Mouse (Mus musculus) midbrain, embryonic 11.5 days (tissue): ENCODE results near the gene Sobp. TPM values are rescaled to one million over a fixed set of nuclear protein-coding genes. Genes with fewer than 3 reads are reported as not detected.

Experiments
- ATAC-seq: fragments of 200-750 bp; cut with Nextera tagmentation; 2 replicates; pipeline ENCODE4 v1.8.0; 2017; ENCODE audit warnings: moderate TSS enrichment, moderate library complexity; ENCODE audit not compliant: low FRiP score
- DNase-seq: peaks from one replicate; pipeline ENCODE4 v3.0.0; 2015; ENCODE audit warnings: low spot score; ENCODE audit errors: missing footprints
- H3K27ac ChIP-seq: fragments of 300-500 bp; sonication (generic); 2 replicates; pipeline ENCODE4 v1.5.1; 2014; ENCODE audit warnings: low read depth, low read length
- H3K27me3 ChIP-seq: fragments of 300-500 bp; sonication (generic); 2 replicates; pipeline ENCODE4 v1.6.1; 2014; ENCODE audit warnings: mild to moderate bottlenecking, low read length, moderate library complexity, mixed read lengths; ENCODE audit not compliant: control insufficient read depth, insufficient read depth
- H3K36me3 ChIP-seq: fragments of 300-500 bp; sonication (generic); 2 replicates; pipeline ENCODE4 v1.6.1; 2014; ENCODE audit warnings: mild to moderate bottlenecking, low read length, moderate library complexity, mixed read lengths; ENCODE audit not compliant: control insufficient read depth, insufficient read depth
- H3K4me1 ChIP-seq: fragments of 300-500 bp; sonication (generic); 2 replicates; pipeline ENCODE4 v1.6.1; 2014; ENCODE audit warnings: low read length; ENCODE audit not compliant: control insufficient read depth, insufficient read depth
- H3K4me2 ChIP-seq: fragments of 300-500 bp; sonication (generic); 2 replicates; pipeline ENCODE4 v1.6.1; 2014; ENCODE audit warnings: mild to moderate bottlenecking, moderate library complexity
- H3K4me3 ChIP-seq: fragments of 300-500 bp; sonication (generic); 2 replicates; pipeline ENCODE4 v1.5.1; 2014; ENCODE audit warnings: low read depth, low read length
- H3K9ac ChIP-seq: fragments of 300-500 bp; sonication (generic); 2 replicates; pipeline ENCODE4 v1.6.1; 2014; ENCODE audit warnings: low read length
- H3K9me3 ChIP-seq: fragments of 300-500 bp; sonication (generic); 2 replicates; pipeline ENCODE4 v1.6.1; 2016; ENCODE audit warnings: low read length; ENCODE audit not compliant: control insufficient read depth
- WGBS: fragments of 180-500 bp; shearing (Covaris S2); extraction: QIAGEN DNeasy Blood & Tissue Kit; methylation state at CpG from one replicate; pipeline ENCODE4 v1.1.7; 2014; 5-methylcytosine and 5-hydroxymethylcytosine counted together
- polyA plus RNA-seq: library from polyadenylated mRNA; unstranded; fragments of >200 nt; fragmentation: Nextera tagmentation; extraction: Ambion mirVana; gene quantifications from 2 replicates; pipeline ENCODE4 v1.2.1, GENCODE M21; 2014

Gene Sobp
- 5.7 and 5.8 TPM in 2 replicates for polyA plus RNA-seq

DNA sequence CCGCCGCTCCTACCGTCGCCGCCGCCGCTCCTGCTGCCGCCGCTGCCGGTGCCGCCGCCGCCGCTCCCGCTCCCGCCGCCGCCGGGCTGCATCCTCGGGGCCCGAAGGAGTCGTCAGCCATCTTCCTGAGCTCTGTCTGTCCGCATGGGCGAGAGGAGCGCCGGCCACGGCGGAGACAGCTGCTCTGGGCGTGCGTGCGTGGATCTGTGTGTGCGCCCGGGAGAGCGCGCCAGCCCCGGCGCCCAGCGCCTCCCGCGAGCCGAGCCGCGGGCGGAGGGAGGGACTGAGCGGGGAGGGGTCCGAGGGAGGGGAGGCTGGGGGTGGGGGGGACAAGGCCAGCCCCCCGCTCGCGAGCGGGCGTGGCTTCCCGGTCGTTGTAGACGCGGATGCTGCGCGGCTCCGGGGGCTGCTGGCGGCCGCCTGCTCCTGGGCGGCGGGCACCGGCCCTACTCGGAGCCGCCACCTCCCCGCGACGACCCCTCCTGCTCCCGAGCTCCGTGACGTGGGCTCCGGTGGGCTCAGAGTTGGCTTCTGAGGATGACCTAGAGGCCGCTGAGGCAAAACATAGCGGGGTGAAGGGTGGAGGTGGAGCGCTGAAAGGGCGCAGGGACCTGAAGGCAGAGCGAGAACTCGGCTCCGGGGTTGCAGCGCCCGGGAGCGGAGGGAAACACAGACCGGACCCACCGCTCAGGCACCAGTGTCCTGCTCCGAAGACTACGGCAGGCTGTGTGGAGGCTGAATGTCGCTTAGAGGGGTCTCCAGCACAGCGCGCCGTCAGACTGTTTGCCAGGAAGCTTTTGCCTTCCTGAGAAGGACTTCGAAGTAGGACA is at the start of gene Sobp, which contains the start of gene 9030612E09Rik:
Gene Sobp, minus strand, starts transcription at position 205 of the 830 bp plus-strand sequence.
Gene 9030612E09Rik, plus strand, starts transcription at position 379 of the 830 bp plus-strand sequence.
- ATAC-seq (peak; percentile 86), DNase-seq (peak; percentile 97)
- peak within 1 kb of the TSS; percentile 90 for H3K4me3 ChIP-seq
- H3K36me3 ChIP-seq: no peaks in the 10 kb centered on the region
- peak within 1 kb of the TSS; percentile 90 for H3K4me2 ChIP-seq
- peak within 1 kb of the TSS; percentile 85 for H3K27ac ChIP-seq
- H3K9me3 ChIP-seq: no peaks in the 10 kb centered on the region
- under 1% methylated on average over 72 of the region's 91 CpGs for WGBS
- H3K27me3 ChIP-seq: peaks cover 8% of the 10 kb centered on the region
- H3K4me1 ChIP-seq: peaks cover 14% of the 10 kb centered on the region
- H3K9ac ChIP-seq: peak within 1 kb of the TSS; percentile 90

DNA sequence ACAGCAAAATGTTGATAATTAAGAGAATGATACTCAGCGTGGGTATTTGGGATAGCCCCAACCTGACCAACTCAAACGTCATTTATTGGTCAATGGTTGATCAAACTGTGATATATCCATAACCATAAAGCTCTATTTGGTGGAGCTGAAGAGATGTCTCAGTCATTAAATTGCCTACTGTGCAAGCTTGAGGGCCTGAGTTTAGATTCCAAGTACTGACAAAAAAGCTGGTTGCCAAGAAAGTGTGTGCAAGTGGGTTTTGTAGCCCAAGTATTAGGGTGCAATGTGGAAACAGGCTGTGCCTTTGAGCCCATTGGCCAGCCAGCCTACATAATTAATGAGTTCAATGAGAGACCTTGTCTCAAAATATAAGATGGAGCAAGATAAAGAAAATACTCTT is 49.1 kb upstream of the Sobp start:
- ATAC-seq (no peak), DNase-seq (no peak)
- H3K27ac ChIP-seq: no peak overlapping the region
- no peak overlapping the region for H3K4me3 ChIP-seq
- no peak overlapping the region for H3K4me2 ChIP-seq
- H3K36me3 ChIP-seq: no peaks in the 10 kb centered on the region
- H3K9me3 ChIP-seq: no peaks in the 10 kb centered on the region
- H3K4me1 ChIP-seq: peaks cover 2% of the 10 kb centered on the region; the same call in 1 of the 2 replicates
- H3K27me3 ChIP-seq: no peaks in the 10 kb centered on the region
- 93% methylated on average over 2 of the region's 2 CpGs for WGBS
- no peak overlapping the region for H3K9ac ChIP-seq

DNA sequence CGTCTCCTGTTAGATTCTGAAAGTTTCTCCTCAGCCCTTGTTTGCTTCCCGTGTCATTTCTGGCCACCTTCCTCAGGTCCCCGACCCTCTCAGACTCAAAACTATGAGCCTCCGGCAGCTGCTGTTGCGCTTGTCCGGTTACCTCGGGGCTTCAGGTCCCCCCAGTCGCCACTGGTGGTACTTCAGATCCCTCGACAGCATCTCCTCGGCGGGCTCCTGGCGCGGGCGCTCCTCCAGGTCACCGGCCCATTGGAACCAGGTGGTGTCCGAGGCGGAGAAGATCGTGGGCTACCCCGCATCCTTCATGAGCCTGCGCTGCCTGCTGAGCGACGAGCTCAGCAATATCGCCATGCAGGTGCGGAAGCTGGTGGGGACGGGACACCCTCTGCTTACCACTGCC is 47.3 kb upstream of the Sobp start:
- H3K9me3 ChIP-seq: no peaks in the 10 kb centered on the region
- ATAC-seq (peak; percentile 57), DNase-seq (no peak)
- no peaks in the 10 kb centered on the region for H3K36me3 ChIP-seq
- under 1% methylated on average over 25 of the region's 25 CpGs for WGBS
- peak overlapping the region; percentile 79 for H3K4me2 ChIP-seq
- peaks cover 2% of the 10 kb centered on the region; the same call in 1 of the 2 replicates for H3K4me1 ChIP-seq
- peak overlapping the region; percentile 70 for H3K9ac ChIP-seq
- H3K27ac ChIP-seq: 0 out of 2 replicates have a peak overlapping the region, but pooled peaks have one; percentile 31
- no peaks in the 10 kb centered on the region for H3K27me3 ChIP-seq
- peak overlapping the region; percentile 85 for H3K4me3 ChIP-seq

DNA sequence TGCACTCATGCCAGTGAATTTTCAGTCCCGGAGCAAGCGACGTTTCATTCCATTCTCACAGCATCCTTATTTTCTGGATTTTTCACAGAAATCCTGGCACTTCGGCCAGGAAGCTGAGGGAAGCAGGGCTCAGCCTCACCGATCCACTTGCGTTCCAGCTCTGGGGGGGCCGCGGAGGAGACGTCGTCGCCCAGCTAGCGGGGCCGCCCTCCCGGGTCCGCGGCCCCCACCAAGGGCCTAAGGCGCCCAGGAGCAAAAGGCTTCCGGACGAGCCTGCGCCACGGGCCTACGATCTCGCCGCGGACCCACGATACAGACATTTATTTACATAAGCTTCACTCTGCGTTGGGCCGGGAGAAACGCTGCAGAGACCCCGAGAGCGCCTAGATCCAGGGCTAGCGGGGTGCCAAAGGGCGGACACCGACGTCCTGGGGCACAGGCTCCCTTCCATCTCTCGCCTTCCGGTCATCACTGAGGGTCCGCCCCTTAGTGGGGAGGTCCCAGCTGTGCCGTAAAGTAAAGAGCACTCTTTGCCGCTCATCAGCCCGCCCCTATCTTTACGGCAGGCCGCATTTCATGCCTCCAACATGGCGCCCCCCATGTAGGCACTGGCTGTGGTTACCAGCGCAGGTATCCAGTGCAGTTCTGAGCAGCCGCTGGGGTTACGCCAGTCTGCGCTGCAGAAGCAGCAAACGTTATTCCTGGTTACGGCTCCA is 46.7 kb upstream of the Sobp start, which contains the start of gene Pdss2:
Gene Pdss2, plus strand, starts transcription at position 577 of the 716 bp plus-strand sequence.
- no peaks in the 10 kb centered on the region for H3K9me3 ChIP-seq
- no peaks in the 10 kb centered on the region for H3K27me3 ChIP-seq
- peak within 1 kb of the TSS; percentile 85 for H3K4me3 ChIP-seq
- under 1% methylated on average over 50 of the region's 50 CpGs for WGBS
- DNase-seq (peak; percentile 97), ATAC-seq (peak; percentile 97)
- peak within 1 kb of the TSS; percentile 79 for H3K4me2 ChIP-seq
- no peaks in the 10 kb centered on the region for H3K36me3 ChIP-seq
- peaks cover 2% of the 10 kb centered on the region; the same call in 1 of the 2 replicates for H3K4me1 ChIP-seq
- H3K27ac ChIP-seq: peak within 1 kb of the TSS; percentile 88
- H3K9ac ChIP-seq: peak within 1 kb of the TSS; percentile 95

DNA sequence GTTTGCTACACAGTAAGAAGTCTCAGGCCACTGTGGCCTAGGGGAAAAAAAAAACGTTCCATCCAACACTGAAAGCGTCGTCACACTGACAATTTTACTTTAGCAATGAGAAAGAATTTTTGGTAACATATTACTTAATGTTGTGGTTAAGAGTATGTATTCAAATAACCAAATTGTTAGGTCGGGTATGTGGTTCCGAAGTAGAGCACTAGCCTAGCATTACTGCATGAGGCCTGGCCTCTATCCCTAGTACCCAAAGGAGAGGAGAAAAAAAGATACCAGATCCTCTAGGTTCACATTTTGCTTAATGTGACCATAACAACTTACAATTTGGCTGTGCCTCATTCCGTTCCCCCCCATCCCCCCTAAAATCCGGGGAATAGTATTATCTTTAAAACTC is 46.1 kb upstream of the Sobp start:
- no peaks in the 10 kb centered on the region for H3K9me3 ChIP-seq
- peak overlapping the region; percentile 85 for H3K4me3 ChIP-seq
- H3K4me2 ChIP-seq: peak overlapping the region; percentile 64
- ATAC-seq (no peak), DNase-seq (peak; percentile 86)
- 24% methylated on average over 7 of the region's 7 CpGs for WGBS
- H3K4me1 ChIP-seq: peaks cover 2% of the 10 kb centered on the region; the same call in 1 of the 2 replicates
- no peaks in the 10 kb centered on the region for H3K27me3 ChIP-seq
- H3K27ac ChIP-seq: peak overlapping the region; percentile 88; the same call in 1 of the 2 replicates
- H3K36me3 ChIP-seq: no peaks in the 10 kb centered on the region
- peak overlapping the region; percentile 95 for H3K9ac ChIP-seq

DNA sequence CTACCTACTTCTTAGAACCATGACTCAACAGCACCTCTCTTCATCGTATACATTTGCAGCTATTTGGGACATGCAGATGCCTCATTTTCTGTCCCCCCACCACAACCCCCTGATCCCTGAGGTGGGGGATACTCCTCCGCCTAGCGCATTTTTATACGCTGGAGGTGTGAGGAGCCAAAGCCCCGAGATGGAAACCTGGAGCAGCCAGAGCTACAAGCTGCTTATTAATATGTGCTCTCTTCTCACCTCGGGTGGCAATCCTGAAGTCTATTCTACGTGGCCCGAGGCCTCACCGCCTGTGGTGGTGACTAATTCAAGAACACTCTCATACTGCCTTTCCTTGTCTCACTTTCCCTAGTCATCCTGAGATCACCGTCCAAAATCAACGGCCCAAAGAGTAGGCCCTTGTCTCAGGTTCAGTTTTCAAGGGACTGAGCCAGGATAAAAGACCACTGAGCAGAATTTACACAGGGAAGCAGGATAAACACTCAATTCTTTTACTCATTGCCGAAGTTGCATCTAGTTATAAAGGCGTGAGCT is 43.1 kb upstream of the Sobp start:
- Histone ChIP-seq H3K36me3 (no peaks in the 10 kb centered on the region), H3K27me3 (no peaks in the 10 kb centered on the region), H3K27ac (no peak overlapping the region), H3K9ac (no peak overlapping the region), H3K4me1 (peaks cover 2% of the 10 kb centered on the region; the same call in 1 of the 2 replicates), H3K4me2 (no peak overlapping the region), H3K4me3 (no peak overlapping the region), H3K9me3 (no peaks in the 10 kb centered on the region)
- DNase-seq (no peak), ATAC-seq (no peak)
- 92% methylated on average over 13 of the region's 13 CpGs for WGBS

DNA sequence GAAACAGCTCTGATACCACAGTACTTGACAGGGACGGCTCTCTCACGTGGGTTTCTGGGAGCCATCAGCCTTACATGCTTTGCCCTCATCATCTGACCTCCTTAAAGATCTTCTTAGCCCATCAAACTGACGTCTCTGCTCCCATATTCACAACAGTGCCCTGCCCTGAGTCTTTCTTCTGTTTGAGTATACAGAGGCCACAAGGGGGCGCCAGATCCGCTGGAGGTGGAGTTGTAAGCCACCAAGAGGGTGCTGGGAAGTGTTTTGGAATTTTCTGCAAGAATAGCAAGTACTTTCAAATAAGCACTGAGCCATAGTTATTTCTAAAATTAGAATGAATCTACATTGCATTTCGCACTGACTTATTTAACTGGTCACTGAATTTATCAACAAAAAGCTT is 37.5 kb upstream of the Sobp start:
- 31% methylated on average over 6 of the region's 6 CpGs for WGBS
- Histone ChIP-seq H3K4me2 (no peak overlapping the region), H3K4me1 (no peaks in the 10 kb centered on the region), H3K9me3 (no peaks in the 10 kb centered on the region; the same call in 1 of the 2 replicates), H3K27ac (no peak overlapping the region), H3K9ac (no peak overlapping the region), H3K36me3 (no peaks in the 10 kb centered on the region), H3K4me3 (no peak overlapping the region), H3K27me3 (no peaks in the 10 kb centered on the region)
- DNase-seq: no peak
- no peak for ATAC-seq

DNA sequence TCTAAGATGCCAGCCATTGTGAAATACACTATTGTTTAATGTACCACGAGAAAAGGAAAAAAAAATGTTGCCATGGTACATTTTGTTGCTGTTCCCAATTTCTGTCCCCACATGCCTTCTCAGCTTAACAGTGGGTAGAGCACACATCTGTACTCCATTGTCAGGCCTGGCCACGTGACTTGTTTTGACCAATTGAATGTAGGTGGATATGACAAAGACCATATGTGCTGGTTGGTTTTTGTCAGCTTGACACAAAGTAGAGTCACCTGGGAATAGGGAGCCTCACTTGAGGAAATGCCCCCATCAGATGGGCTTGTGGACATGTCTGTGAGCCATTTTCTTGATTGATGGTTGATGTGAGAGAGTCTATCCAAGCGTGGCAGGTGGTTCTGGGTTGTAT is 29.5 kb upstream of the Sobp start:
- H3K9ac ChIP-seq: no peak overlapping the region
- DNase-seq (no peak), ATAC-seq (no peak)
- H3K9me3 ChIP-seq: no peaks in the 10 kb centered on the region
- 86% methylated on average over 3 of the region's 3 CpGs for whole genome bisulfite sequencing
- H3K4me1 ChIP-seq: no peaks in the 10 kb centered on the region
- no peak overlapping the region for H3K4me2 ChIP-seq
- no peak overlapping the region for H3K27ac ChIP-seq
- H3K27me3 ChIP-seq: no peaks in the 10 kb centered on the region
- H3K36me3 ChIP-seq: no peaks in the 10 kb centered on the region
- H3K4me3 ChIP-seq: no peak overlapping the region
